Mouse (Mus musculus) lung, postnatal 10 days (tissue): ENCODE measurements around the gene Srrt.

ENCODE experiments used
- DNase-seq: peaks from one replicate; pipeline ENCODE4 v3.0.0; 2021

The Srrt gene

GRCm38 (mm10) chr5:137337190-137337589, 29.7 kb upstream of the Srrt start:
- no peak for DNase-seq

DNA sequence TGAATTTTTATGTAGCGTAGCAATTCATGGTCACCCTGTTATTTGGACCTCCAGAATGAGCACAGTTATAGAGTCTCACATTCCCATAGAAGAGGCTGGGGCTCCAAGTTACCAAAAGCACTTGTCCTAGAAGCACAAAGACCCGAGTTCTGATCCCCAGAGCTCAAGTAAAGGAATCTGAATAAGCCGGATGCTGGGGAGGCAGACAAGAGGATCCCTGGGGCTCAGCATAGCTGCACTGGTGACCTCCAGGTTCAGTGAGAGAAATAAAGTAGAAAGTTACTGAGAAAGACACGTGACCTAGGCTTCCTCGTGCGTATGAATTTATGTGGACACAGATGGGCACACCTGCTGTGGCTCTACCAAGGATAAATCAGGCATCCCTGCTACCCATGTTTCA, 27.6 kb upstream of the Srrt start:
- DNase-seq, result no peak

GRCm38 (mm10) chr5:137334317-137334716, 26.8 kb upstream of the Srrt start:
- DNase-seq, result no peak

GRCm38 (mm10) chr5:137333512-137334174, 26.2 kb upstream of the Srrt start, which contains the start of gene Slc12a9:
Gene Slc12a9, minus strand, starts transcription at chr5:137333597.
- DNase-seq, result peak; percentile 98

DNA sequence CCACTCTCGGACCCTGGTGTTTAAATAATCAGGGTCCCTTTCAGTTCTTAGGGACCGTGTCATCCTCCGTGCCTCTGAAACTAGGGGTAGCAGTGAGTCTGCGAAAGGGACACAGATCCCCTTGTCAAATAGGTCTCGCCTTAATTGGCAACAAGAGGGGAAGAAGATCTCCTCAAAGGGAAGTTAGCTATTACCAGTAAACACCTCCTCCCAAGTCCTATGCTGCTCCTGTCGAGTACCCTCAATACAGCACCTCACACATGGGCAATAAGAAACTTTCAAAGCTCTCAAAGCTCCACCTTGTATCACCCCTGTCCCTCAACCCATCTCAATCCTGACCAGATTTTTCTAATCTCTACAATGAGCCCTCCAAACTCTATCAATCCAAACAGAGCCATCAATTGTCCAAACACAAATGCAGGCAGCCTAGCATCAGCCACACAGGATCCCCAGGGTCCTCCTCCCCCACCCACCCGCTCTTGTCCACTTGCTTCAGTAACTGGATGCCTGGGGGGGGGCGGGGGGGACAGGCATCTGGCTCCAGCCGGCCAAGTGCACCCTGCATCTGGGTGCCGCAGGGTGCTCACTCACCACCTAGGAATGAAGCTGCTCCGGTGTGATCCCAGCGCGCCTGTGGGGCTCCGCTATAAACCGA, 25.5 kb upstream of the Srrt start:
- DNase-seq, result no peak

GRCm38 (mm10) chr5:137330910-137331309, 23.4 kb upstream of the Srrt start:
- no peak for DNase-seq

GRCm38 (mm10) chr5:137320996-137321395, 13.5 kb upstream of the Srrt start:
- no peak for DNase-seq

- DNase-seq, result no peak
Observed at GRCm38 (mm10) chr5:137318570-137318969, 11.1 kb upstream of the Srrt start.

DNA sequence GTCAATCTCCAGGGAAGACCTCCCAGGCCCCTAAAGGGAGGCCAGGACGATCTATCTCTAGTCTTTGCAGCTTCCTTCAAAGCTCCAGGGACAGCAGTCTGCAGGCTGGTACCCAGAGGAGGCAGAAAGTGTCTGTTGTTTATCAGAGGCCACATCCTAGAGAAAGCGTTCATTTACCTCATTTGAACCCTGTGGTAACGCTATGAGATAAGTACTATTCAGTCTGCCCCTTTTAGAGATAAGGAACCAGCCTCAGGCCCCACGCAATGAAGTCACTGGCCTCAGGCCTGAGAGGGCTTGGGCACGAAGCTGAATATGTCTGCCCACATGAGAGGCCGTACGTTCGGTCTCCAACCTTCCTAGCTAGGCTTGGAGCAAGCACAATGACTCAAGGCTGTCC, 9.9 kb upstream of the Srrt start:
- no peak for DNase-seq

- peak; percentile 66 for DNase-seq
Observed at GRCm38 (mm10) chr5:137315084-137315903, 7.8 kb upstream of the Srrt start.

GRCm38 (mm10) chr5:137314193-137315083, 7.0 kb upstream of the Srrt start, which contains the start of gene Trip6:
Gene Trip6, minus strand, starts transcription at chr5:137314404.
- DNase-seq, result peak; percentile 96

DNA sequence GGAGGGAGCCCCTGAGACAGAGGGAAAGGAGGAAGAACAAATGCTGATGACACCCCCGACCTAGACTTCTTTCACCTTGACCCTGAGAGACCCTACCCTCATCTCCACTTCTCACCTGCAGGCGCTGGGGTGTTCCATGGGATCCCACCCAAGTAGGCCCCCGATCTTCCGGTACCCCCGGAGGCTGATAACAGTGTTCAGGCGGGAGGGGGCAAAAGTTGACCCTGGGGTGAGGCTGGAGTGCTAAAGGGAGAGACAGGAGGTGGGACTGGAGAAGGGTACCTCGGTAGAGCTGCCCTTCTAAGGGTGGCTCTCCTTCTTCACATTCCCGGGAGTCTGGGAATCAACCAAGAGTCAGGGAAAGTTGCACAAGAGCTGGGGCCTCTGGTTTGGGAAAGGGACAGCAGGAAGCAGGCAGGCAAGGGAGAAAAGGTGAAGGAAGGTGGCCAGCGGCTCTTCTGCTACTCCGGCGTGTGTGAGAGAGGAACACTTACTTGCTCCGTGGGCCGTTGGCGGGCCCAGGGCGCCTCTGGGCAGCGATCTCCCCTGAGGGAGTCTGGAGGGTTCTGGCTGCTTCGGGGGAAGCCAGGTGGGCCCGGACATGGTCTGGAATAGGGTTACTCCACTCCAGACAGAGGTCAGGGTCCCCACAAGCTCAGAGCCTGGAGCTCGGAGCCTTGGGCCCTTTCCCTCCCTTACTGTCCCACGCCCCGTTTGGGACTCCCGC, 6.2 kb upstream of the Srrt start:
- DNase-seq, result peak; percentile 53

- no peak for DNase-seq
Observed at GRCm38 (mm10) chr5:137308356-137308755, 882 bp upstream of the Srrt start.

DNA sequence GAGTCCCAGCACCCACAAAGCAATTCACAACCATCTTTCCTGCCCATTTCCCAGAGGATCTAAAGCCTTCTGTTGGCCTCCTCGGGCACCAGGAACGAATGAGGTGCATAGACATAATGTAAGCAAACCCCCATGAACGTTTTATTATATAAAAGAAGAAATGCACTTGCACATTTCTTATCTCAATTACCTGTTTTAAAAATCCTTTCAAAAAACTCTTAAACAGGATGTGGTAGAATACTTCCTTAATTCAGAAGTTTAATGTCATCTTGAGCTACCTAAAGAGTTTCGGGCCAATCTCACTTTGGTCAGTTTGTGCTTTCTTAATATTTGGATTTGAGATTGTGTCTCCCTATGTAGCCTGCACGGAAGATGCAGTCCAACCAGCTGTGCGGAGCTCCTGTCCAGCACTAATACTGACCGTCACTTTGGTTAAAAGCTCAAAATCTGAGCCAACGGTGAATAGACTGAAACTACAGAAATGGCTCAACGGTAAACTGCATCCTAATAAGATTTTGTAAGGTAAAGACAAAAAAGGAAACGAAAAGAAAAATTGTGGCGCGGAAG, 952 bp downstream of the Srrt start:
- DNase-seq, result no peak

DNA sequence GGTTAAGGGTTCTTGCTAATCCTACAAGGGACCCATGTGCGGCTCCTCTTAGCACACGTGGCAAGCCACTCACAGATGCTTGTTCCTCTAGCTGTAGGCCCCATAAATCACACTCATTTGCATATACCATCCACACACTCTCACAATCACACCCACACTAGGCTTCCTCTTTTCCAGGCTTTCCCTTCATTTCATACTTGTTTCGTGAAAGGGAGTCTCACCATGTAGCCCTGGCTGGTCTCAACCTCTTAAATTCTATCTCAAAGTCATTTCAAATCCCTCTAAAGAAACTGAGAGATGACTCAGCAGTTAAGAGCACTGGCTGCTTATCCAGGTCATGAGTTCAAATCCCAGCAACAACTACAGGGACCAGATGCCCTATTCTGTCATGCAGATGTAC, 1.7 kb downstream of the Srrt start:
- DNase-seq, result no peak

DNA sequence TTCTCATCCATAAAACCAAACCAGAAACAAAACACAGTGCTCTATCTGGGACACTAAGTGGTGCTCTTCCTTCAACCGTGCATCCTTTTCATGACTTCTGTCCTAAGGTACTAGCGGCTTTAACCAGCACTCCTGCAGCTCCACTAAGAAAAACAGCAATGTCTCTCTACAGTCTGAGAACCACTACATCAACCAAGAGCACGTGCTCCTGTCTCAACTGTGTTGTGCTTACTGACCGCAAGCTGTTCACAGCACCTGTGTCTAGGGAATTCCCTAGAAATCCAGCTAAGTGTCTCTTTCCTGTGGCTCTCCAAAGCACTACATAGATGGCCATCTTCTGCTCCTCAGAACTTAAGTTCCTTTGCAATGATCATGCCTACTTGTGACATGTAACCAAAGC, 2.7 kb downstream of the Srrt start:
- DNase-seq, result no peak

DNA sequence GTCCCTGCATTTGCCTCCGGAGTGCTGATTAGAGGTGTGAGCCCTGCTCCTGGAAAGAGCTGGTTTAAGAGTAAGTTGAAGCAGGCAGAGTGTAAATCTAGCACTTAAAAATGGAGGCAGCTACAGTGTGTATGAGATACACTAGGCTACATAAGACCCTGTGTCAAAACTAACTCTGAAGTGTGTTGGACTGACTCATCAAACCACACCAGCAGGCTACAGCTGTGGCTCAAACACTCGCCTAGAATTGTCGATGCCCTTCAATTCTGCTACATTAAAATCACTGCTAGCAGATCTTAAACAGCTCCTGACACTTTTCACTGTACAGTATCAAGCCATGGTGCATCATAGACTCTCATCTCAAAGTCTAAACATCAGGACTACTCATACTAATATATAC, 3.3 kb downstream of the Srrt start:
- no peak for DNase-seq

DNA sequence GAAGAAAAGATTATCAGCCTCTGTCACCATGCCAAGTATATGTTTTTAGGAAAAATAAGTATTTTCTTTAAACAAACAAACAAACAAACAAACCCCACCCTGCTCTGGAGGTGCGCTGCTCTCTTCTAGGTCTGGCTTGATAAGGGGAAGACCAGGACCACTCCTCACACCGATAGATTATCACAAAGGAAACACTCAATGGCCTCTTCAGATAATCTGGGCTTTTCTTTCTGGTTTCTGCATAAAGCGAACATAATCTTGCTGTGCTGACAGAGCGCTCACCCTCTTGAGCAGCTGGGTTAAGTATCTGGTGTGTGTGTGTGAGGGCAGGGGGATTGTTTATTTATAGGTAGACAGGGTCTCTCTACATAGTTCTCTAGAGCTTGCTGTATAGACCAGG, 3.9 kb downstream of the Srrt start:
- no peak for DNase-seq

- peak; percentile 21 for DNase-seq
Observed at GRCm38 (mm10) chr5:137301253-137301652, 6.2 kb downstream of the Srrt start.

GRCm38 (mm10) chr5:137299240-137299639, 8.2 kb downstream of the Srrt start:
- DNase-seq, result no peak

DNA sequence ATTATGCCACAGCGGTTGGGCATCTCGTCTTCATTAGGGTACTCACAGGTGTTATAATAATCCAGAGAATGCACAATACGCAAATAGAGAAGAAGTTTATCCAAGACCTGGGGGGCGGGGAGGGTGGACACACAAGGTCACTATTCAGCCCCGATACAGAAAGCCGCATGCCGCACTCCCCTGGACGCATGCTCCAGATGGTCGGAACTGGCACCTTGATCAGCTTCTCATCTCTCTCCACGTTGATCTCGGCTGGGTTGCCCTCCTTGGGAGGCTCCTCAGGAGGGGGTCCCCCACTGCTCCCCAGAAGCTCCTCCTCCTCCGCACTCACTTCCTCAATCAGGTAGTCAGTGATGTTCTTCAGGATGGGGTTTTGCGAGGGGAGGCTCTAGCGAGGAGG, 10.3 kb downstream of the Srrt start:
- DNase-seq, result no peak

GRCm38 (mm10) chr5:137295712-137296111, 11.8 kb downstream of the Srrt start:
- DNase-seq, result no peak
